Mouse (Mus musculus) cerebellum, adult 2 months (tissue): ENCODE data around the gene Hspe1. TPM values are rescaled to one million over a fixed set of nuclear protein-coding genes. Genes with fewer than 3 reads are reported as not detected.
A peak's percentile ranks its signal among the peaks of the same experiment; 100 is the strongest.

ENCODE experiments used
- DNase-seq, 2 experiments: peaks; one replicate each; pipeline ENCODE4 v3.0.0; 2021
- H3K27ac ChIP-seq: fragments of 200-500 bp; 2 replicates; pipeline ENCODE4 v1.5.1; 2012; ENCODE audit warnings: low read length, control low read depth, inconsistent platforms; ENCODE audit not compliant: insufficient read depth
- H3K27me3 ChIP-seq: fragments of 200-500 bp; 2 replicates; pipeline ENCODE4 v1.6.1; 2012; ENCODE audit warnings: inconsistent platforms, mild to moderate bottlenecking, low read length, moderate library complexity; ENCODE audit not compliant: control insufficient read depth, insufficient read depth
- H3K4me1 ChIP-seq: fragments of 200-500 bp; 2 replicates; pipeline ENCODE4 v1.6.1; 2011; ENCODE audit warnings: low read length; ENCODE audit not compliant: control insufficient read depth, insufficient read depth
- H3K4me3 ChIP-seq: fragments of 200-500 bp; replicated peaks from 2 replicates; pipeline ENCODE3; 2011; ENCODE audit warnings: mild to moderate bottlenecking, low read depth, low read length, control low read depth; ENCODE audit not compliant: insufficient read depth
- CTCF ChIP-seq: fragments of 200-500 bp; IDR thresholded peaks from 2 replicates; pipeline ENCODE4 v1.5.1; 2011; ENCODE audit warnings: low read depth, mild to moderate bottlenecking, control low read depth, low read length, moderate library complexity, borderline replicate concordance; ENCODE audit not compliant: insufficient read depth
- POLR2A ChIP-seq: fragments of 200-500 bp; IDR thresholded peaks from 2 replicates; pipeline ENCODE4 v1.6.1; 2011; ENCODE audit warnings: low read length, control low read depth, borderline replicate concordance; ENCODE audit not compliant: insufficient read depth
- WGBS: fragments of 180-500 bp; shearing (Covaris S2); methylation state at CpG from one replicate; pipeline ENCODE4 v1.1.7; 2018; 5-methylcytosine and 5-hydroxymethylcytosine counted together
- polyA plus RNA-seq: library from polyadenylated mRNA; depleted of rRNA; stranded (reverse); fragments of >200 nt; gene quantifications from 2 replicates; pipeline ENCODE4 v1.2.3, GENCODE M21; 2012

Gene Hspe1
- polyA plus RNA-seq, 1 experiment: 173 TPM

DNA sequence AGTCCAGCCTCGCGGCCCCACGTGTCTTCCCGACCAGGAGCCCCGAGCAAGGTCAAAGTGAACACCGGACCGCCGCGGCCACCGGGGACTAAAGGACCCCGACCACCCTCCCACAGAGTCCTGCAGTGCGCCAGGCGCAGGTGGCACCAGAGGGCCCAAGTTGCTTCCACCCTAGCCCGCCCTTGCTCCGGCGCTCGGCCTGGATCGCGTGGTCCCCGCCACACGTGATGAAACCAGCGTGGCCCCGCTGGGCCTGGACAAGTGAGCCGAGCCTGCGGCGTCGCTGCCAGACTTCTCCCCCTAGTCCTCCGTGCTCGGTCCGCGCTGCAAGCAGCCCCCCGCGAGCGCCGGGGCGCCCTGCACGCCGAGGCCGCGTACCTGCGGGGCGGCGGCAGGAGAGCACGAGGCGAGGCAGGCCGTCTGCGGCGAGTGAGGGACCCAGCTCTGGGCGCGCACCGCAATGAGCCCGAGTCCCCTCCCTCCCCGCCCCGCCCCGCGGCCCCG is 479 bp upstream of the Hspe1 start:
- no peak for DNase-seq
- H3K27me3 ChIP-seq: no peaks in the 10 kb centered on the region
- peaks cover 5% of the 10 kb centered on the region for H3K4me1 ChIP-seq
- WGBS: under 1% methylated on average over 49 of the region's 57 CpGs
- no peak for TF ChIP-seq CTCF
- TF ChIP-seq POLR2A: no peak; the same call in 1 of the 2 replicates
- peak overlapping the region; percentile 62 for H3K4me3 ChIP-seq
- H3K27ac ChIP-seq: peak overlapping the region; percentile 96

DNA sequence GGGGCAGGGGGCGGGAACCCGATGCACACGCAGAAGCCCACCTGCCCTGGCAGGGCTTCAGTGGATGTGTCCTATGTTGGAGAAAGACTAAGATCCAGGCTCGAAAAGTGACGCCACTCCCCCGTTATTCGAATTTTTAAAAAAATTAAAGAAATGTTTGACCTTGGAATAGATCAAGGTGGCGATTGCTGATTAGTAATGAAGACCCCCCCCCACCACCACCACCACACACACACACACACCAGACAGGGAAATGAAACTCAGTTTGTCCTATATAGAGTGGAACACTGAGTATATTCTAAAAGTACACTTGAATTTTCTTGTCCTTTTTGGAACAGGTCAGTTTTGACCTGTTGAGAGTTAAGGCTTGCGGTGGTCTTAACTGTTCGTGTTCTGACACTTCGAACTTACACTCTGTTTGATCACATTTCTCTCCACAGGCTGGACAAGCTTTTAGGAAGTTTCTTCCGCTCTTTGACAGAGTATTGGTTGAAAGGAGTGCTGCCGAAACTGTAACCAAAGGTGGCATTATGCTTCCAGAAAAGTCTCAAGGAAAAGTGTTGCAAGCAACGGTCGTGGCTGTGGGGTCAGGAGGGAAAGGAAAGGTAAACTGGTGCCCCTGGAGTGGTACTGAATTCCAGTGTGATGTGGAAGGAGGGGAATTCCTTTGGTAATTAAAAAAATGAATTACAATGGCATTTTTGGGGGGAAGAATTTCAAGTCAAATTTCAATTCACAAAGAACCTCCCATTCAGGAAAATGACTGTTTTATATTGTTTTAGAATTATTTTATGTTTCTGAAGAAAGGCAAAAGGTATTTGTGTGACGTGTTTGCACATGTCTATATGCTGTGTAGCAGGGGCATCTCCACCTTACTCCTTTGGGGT is 922 bp downstream of the Hspe1 start:
- Histone ChIP-seq H3K4me3 (peak overlapping the region; percentile 62), H3K27me3 (no peaks in the 10 kb centered on the region), H3K4me1 (peaks cover 5% of the 10 kb centered on the region), H3K27ac (peak overlapping the region; percentile 6)
- WGBS: 5% methylated on average over 16 of the region's 16 CpGs
- DNase-seq: no peak
- TF ChIP-seq POLR2A (no peak), CTCF (no peak)

- Histone ChIP-seq H3K4me1 (peaks cover 5% of the 10 kb centered on the region), H3K27me3 (no peaks in the 10 kb centered on the region), H3K4me3 (no peak overlapping the region), H3K27ac (no peak overlapping the region)
- no peak for DNase-seq
- no peak for TF ChIP-seq POLR2A
- TF ChIP-seq CTCF: no peak
- 90% methylated on average over 5 of the region's 5 CpGs for WGBS
These were observed 1.6 kb downstream of the Hspe1 start for GRCm38 (mm10) chr1:55089498-55090064.

DNA sequence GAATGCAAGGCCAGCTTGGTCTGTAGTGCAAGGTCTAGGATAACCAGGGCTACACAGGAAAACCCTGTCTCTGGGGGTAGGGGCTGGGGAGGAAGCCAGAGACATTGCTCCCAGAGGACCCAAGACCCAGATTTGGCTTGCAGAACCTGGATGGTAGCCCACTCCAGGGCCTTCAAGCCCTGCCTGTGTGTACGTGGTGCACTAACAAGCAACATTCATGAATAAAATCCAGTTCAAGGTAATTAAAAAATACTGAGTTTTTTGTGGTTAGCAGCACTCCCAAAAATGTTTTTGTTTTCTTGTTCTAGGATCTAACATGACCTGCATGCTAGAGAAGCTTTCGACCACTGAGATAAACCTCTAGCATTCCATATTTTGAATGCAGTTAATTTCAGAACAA is 4.1 kb downstream of the Hspe1 start:
- no peak for DNase-seq

DNA sequence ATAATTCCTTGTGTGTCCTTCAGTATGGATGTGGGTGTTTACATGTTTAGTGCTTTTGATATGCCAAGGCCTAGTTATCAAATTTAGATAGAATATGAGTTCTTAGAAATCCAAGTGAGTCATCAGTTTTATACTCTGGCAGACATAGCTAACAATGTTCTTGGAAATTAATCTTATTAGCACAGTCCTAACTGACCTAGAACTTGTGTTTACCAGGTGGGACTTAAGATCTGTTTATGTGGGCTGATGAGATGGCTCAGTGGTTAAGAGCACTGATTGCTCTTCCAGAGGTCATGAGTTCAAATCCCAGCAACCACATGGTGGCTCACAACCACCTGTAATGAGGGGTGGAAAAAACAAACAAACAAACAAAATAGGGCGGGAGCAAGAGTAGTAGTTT is 4.5 kb downstream of the Hspe1 start:
- Histone ChIP-seq H3K27me3 (no peaks in the 10 kb centered on the region), H3K4me1 (no peaks in the 10 kb centered on the region), H3K27ac (no peak overlapping the region), H3K4me3 (no peak overlapping the region)
- no peak for DNase-seq
- 80% methylated on average over 1 of the region's 1 CpGs for WGBS
- TF ChIP-seq CTCF (no peak), POLR2A (no peak)

More for the DNA sequence above, 4.1 kb downstream of the Hspe1 start:
- Histone ChIP-seq H3K4me1 (no peaks in the 10 kb centered on the region), H3K27me3 (no peaks in the 10 kb centered on the region), H3K4me3 (no peak overlapping the region), H3K27ac (no peak overlapping the region)
- 57% methylated on average over 2 of the region's 2 CpGs for WGBS
- TF ChIP-seq CTCF (no peak), POLR2A (no peak)

- 84% methylated on average over 9 of the region's 9 CpGs for WGBS
- Histone ChIP-seq H3K4me1 (no peaks in the 10 kb centered on the region), H3K27me3 (no peaks in the 10 kb centered on the region), H3K4me3 (no peak overlapping the region), H3K27ac (no peak overlapping the region)
- DNase-seq: no peak
- TF ChIP-seq POLR2A (no peak), CTCF (no peak)
These were observed 19.1 kb downstream of the Hspe1 start for GRCm38 (mm10) chr1:55106919-55107585.

- DNase-seq: no peak
- H3K27me3 ChIP-seq: no peaks in the 10 kb centered on the region
- H3K4me1 ChIP-seq: no peaks in the 10 kb centered on the region
- H3K4me3 ChIP-seq: no peak overlapping the region
- 82% methylated on average over 1 of the region's 1 CpGs for WGBS
- TF ChIP-seq CTCF (no peak), POLR2A (no peak)
- H3K27ac ChIP-seq: no peak overlapping the region
These were observed 19.7 kb downstream of the Hspe1 start for GRCm38 (mm10) chr1:55107644-55108043.

- Histone ChIP-seq H3K27ac (no peak overlapping the region), H3K4me3 (no peak overlapping the region), H3K4me1 (no peaks in the 10 kb centered on the region), H3K27me3 (no peaks in the 10 kb centered on the region)
- 30% methylated on average over 2 of the region's 2 CpGs for WGBS
- no peak for DNase-seq
- no peak for TF ChIP-seq CTCF
- TF ChIP-seq POLR2A: no peak
These were observed 20.5 kb downstream of the Hspe1 start for GRCm38 (mm10) chr1:55108473-55108872.
